Comparison of ENCODE assay signal across 18 mouse cellular contexts in the genomic region with DNA sequence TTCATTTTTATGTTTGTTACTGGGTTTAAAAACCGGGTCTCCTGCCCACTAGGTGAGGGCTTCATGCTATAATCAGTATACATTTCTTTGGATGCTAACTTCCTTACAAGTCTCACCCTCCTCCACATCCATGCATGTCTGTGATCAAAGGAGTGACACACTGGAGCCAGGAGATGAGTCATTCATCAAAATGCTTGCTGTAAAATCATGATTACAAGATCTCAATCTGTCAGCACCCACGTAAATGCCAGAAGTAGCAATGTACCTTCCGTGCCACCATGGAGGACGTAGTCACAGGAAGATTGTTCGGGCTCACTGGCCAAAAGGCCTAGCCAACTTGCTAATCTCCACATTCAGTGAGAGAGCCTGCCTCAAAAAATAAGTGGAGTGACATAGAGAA.
DNase-seq lines count a peak whose midpoint lies in the region; TF ChIP-seq lines count a peak whose summit lies in the region.
"Had no signal": no experiment of that assay in that cellular context is flagged by ENCODE, and none has a peak within 500 bp of the region (broad histone marks: within the 10 kb centered on the region; RNA-seq: fewer than 3 reads in every experiment).

No protein-coding gene starts in this region.

- H3K4me3 ChIP-seq in layer of hippocampus, adult 2 months, result no peak overlapping the region
- no peak overlapping the region for H3K4me3 ChIP-seq in lung, adult 2 months (replicated peaks; ENCODE audit: extremely low read depth, low read depth, low read length)
- H3K4me3 ChIP-seq: forebrain, embryonic 13.5 days; hindbrain, embryonic 13.5 days; limb, embryonic 12.5 days; liver, embryonic 12.5 days had no signal

- peak overlapping the region; percentile 48; the same call in 1 of the 2 replicates for H3K27ac ChIP-seq in layer of hippocampus, adult 2 months
- H3K27ac ChIP-seq: forebrain, embryonic 13.5 days; hindbrain, embryonic 13.5 days; limb, embryonic 12.5 days; liver, embryonic 12.5 days had no signal

- peak; percentile 11 to 54 for DNase-seq in layer of hippocampus, adult 2 months (ENCODE audit: low spot score in 2 of 2)
- no peak for DNase-seq in layer of hippocampus, postnatal 25 days (ENCODE audit: extremely low spot score in 1 of 2, low spot score in 1 of 2)
- DNase-seq in 3T3-L1 (ENCODE audit: low read depth, low spot score) (peak; percentile 50), NIH3T3 (ENCODE audit: low read depth) (peak; percentile 17)
- peak; percentile 10 to 84 for DNase-seq in left cerebral cortex, postnatal 25 days (ENCODE audit: low spot score in 2 of 2)
- DNase-seq in lung, adult 2 months, result no peak
- DNase-seq in kidney, adult 9 months, result no peak
- DNase-seq: adrenal gland, postnatal 14 days; cerebellum, adult 8-10 months; kidney, adult 11 months; kidney, postnatal 10 days; lung, adult 18-20 months; lung, postnatal 14 days; thymus, postnatal 25 days had no signal

- H3K4me1 ChIP-seq in lung, adult 2 months (ENCODE audit: control insufficient read depth, insufficient read depth, low read length), result no peaks in the 10 kb centered on the region; the same call in 1 of the 2 replicates
- H3K4me1 ChIP-seq: forebrain, embryonic 13.5 days; hindbrain, embryonic 13.5 days; limb, embryonic 12.5 days; liver, embryonic 12.5 days had no signal

- no peak for TF ChIP-seq POLR2A in lung, adult 2 months (IDR thresholded peaks at IDR 0.05; ENCODE audit: borderline replicate concordance, extremely low read depth, low read depth, low read length)

- intact Hi-C loops in left cerebral cortex, postnatal 25 days (cut with DNase I), result no loop called here

- TF ChIP-seq CTCF in layer of hippocampus, adult 2 months (conservative IDR thresholded peaks at IDR 0.05), result no peak
- TF ChIP-seq CTCF in lung, adult 2 months (IDR thresholded peaks at IDR 0.05; ENCODE audit: insufficient read depth, low read length), result no peak

- WGBS in lung, adult 2 months, result 73% methylated on average over 5 of the region's 5 CpGs

Comparison
In these comparisons a context has a peak if more than half of its experiments do, and no peak if none do; other contexts are left out.
1. DNase-seq: peak in layer of hippocampus, adult 2 months (2 of 2), 3T3-L1 (single experiment), NIH3T3 (single experiment) and left cerebral cortex, postnatal 25 days (2 of 2); none in layer of hippocampus, postnatal 25 days (0 of 2), lung, adult 2 months (single experiment) and kidney, adult 9 months (single experiment).